Mouse (Mus musculus): ENCODE results near the gene Rab40c.

- TF ChIP-seq POLR2A (IDR thresholded peaks at IDR 0.05; ENCODE audit: extremely low read depth, insufficient read depth, low read length), result no peak
- TF ChIP-seq CTCF (IDR thresholded peaks at IDR 0.05; ENCODE audit: low read depth, low read length), result no peak
Measured at GRCm38 (mm10) chr17:25913186-25913876, 6.2 kb downstream of the Rab40c start.

Measured in liver, adult 2 months (tissue).